Mouse (Mus musculus) c-Kit-positive CD71-positive TER-119-negative erythroid progenitor cells, embryonic 14.5 days (primary cell): ENCODE results near the gene Sfxn2.
A peak's percentile ranks its signal among the peaks of the same experiment; 100 is the strongest.

Experiments used
- DNase-seq: peaks from one replicate; pipeline ENCODE4 v3.0.0-alpha.2; 2013; ENCODE audit warnings: low read depth

The Sfxn2 gene

DNA sequence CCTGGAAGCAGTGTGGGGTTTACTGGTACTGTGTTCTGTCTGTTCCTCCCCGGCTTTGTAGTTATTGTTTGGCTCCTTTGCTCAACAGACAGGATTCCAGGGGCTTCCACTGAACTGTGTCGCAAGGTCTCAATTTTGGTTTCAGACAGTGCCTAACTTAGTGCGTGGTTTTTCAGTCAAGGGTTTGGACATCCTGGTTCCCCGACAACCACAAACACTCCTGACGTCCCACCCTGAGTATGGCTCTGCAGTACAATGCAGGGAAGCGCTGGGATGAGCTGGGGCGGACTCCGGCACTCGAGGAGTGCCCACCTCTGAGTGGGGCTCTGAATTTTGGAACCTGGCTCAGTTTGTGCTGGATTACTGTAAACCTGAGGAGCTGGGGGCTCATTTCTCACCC is 56.6 kb downstream of the Sfxn2 start:
- DNase-seq, result no peak

DNA sequence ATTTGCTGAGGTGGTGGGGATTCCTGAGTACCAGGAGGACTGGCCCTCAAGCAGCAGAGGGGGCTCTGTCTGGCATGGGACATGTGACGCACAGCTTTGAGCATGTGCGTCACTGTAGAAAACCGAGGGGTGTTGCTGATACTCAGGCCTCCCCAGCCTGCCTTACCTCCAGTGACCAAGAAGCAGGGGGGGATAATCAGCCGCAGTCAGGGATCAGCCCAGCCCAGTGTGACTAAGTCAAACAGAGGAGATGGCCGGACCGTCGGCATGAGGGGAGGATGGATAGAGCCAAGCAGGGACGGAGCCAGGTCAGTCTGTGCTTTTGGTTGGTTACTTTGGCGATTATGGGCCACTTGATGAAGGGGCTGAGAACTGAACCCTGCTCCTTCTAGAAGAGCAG is 58.5 kb downstream of the Sfxn2 start:
- DNase-seq, result no peak

DNA sequence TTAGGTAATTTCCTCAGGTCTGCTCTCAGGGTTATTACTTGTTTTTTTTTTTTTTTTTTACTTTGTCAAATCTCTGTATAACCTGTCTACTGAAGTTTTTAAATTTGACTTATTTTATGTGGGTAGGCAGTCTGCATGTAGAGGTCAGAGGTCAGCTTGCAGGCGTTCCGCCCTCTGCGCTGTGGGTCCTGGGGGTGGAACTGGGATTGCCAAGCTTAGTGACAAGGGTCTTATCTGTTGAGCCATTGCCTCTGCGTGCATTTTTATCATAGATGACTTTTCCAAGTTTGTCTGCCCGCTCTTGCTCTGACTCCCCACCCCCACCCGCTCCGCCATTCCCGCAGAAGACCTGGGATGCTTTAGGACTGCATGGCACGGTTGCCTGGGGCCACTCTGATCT is 62.6 kb downstream of the Sfxn2 start:
- DNase-seq, result no peak

DNA sequence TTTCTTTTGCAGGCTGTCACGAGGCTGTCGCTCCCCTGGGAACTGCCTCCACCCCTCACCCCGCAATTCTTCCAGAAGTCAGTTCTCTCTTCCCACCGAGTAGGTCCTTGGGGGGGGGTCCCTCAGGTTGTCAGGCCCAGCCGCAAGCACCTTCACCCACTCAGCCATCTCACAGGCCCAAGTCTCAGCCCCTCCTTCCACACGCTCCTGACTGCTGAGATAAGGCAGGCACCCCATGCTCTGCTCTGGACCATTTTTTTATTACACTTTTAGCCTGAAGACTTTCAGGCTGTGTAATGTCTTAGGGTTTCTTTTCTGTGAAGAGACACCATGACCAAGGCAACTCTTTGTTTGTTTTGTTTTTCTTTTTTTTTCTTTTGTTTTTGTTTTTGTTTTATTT is 64.4 kb downstream of the Sfxn2 start:
- DNase-seq, result peak; percentile 22

DNA sequence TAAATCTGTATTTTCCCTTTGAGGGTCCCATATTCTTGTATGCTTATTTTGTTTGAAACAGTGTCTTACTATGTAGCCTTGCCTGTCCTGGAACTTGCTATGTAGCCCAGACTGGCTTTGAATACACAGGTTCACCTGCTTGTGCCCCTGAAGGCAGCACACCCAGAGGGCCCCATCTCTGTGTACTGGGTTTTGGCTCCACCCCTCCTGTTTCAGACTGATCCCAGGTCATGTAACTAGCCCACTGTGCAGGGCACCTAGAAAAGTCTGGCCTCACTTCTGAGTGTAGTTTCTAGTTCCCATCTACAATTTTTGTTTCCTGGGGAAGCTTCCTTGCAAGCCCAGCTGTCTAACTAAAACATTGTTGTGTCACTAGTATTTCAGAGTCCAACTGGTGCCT is 65.9 kb downstream of the Sfxn2 start:
- DNase-seq, result no peak

DNA sequence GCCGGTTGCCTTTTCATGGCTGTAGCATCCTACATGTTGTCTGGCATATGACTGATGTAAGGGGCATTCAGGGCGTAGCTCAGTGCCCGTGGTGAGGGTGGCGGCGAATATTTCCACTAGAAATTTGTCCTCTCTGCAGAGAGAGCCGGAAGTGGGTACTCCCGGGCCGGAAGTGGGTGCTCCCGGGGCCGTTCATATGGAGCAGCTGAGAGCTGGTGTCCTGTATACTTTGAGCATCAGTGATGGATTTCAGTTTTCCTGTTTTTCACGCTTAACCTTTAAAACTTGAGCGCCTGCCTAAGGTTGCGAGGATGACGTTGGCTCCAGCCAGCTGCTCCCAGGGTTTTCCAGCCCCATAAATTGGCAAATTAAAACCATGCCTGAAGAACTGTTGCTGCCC is 66.3 kb downstream of the Sfxn2 start:
- DNase-seq, result no peak

DNA sequence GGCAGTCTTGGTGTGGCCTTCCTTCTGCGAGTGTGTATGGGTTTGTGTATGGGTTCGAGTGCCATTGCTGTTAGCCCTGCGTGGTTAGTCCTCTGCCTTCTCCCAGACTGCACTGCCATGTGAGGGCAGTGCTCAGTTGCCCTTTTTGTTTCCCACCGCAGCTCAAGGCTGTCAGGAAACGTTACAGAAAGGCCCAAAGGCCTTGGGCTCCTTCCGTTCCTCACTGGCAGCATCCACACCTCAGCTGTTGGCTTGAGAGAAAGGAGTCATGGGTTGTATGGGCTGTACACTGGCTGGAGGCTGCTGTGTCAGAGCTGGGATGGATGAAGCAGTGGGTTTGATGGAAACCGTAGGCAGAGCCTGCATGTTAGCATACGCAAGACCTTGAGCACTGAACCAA is 67.6 kb downstream of the Sfxn2 start:
- no peak for DNase-seq

DNA sequence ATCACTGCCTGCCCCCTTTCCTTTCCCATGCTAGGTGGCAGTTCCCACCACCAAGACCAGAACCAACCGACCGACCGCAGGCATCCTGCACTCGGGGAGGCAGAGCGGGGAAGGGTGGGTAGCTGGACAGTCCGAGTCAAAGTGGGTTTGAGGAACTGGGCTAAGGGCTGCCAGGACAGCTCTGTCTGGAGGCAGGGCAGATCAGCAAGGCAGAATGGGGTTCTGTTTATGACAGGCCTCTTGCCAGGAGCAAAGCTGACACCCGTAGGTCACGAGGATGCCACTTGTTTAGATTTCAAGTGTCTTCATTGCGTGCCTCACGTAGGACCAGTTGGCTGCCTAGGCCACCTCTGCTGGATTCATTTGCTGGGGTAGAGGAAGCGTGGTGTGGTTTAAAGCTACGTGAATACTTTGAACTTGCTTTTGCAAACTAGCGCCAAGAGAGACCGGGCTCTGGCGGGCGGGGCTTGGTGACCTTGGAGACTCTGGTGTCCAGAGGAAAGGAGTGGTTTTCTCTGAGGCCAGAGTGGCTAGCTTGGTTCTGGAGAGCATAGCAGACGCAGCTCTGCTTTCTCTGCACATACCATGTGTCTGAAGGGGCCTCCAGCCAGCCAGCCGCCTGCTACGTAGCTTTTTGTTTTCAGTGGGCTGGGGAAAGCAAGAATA is 68.4 kb downstream of the Sfxn2 start:
- no peak for DNase-seq

DNA sequence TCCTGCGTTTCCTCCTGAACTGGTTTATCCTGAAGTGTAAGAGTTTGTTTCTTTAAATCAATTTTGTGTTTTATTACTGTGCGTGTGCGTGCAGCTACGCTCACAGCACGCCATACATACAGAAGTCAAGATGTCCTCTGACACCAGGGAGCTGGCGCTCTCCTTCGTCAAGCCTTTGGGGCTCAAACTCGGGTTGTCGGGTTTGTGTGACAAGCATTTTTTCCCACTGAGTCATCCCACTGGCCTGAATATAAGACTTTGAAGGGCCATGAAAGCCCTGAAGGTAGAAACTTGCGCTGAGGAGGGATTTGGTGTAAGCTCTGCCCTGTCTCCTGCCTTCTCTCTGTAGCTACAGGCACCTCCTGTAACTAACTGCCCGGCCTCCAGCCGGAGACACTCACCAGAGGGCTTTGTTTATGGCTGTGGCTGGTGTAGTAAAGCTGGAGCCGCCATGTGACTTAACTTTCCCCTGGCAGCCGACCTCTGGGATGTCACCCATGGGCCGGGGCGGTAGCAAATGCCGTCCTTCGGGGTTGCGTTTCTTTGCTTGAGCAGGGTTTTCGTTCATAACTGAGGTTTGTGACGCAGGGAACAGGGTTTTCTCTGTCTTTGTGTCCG is 69.1 kb downstream of the Sfxn2 start:
- no peak for DNase-seq

DNA sequence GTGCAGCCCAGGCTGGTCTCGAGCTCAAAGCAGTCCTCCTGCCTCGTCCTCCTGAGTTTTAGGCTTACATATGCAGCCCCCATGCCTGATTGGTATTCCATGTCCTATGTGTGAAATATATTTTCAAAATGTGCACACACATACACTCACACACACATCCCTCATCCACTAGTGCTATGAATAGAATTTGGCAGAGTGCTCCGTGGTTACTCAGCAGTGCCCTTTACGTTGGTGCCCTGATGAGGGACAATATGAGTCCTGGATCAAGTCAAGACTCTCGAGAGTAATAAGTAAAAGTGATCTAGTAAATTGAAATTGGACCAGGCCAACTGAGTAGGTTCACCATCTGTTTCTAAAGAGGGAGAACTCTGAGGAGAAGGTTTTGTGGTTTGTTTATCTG is 70.1 kb downstream of the Sfxn2 start:
- DNase-seq, result no peak

DNA sequence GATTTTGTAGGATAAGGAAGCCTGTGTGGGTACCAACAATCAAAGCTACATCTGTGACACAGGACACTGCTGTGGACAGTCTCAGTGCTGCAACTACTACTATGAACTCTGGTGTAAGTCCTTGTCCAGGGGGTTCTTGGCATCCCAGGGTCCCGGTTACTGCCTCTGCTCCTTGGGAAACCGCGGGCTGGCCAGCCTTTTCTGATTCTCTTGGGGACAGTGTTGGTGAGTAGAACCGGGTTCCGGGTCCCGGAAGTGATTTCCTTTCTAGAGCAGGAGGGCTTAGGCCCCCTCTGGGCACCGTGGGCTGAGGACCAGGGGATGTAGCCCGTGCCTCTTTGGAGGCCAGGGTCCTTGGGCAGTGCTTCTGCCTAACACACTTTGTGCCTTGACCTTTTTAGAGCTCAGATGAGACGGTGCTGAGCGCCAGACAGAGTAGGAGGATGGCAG is 71.2 kb downstream of the Sfxn2 start:
- no peak for DNase-seq

DNA sequence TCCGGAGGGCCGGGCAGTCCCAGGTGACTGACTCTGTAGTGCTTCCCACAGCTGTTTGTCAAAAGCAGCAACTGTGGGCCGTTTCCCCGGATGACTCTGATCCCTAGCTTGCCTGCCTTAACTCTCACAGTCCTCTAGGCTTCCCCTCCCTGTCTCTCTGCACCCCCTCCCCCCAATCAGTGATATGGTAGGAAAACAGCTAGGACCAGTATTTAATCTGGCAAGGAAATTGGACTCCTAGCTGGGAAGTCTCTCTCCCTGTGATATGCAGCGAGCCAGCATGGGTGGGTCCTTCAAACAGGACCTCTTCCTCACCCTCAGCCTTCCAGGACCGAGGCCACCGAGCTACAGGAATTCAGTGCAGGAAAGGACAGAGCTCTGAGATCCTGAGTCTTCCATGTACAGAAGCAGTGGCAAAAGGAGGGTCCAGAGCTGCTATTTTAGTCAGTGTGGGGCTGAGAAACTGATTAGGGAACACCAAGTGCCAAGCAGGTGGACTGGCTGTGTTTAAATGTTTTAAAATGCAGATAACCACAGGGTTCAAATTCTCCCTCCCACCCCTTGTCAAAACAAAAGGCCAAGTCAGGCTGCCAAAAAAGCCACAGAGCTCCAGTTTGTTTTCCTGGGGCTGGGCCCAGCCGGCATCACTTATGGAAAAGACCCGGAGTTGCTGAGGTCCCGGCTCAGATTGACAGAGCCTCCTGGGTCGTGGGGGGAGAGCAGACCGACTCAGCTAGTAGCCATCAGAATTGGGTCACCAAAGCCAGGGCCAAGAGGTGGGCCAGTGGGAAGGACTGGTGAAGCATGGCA is 71.8 kb downstream of the Sfxn2 start:
- no peak for DNase-seq

DNA sequence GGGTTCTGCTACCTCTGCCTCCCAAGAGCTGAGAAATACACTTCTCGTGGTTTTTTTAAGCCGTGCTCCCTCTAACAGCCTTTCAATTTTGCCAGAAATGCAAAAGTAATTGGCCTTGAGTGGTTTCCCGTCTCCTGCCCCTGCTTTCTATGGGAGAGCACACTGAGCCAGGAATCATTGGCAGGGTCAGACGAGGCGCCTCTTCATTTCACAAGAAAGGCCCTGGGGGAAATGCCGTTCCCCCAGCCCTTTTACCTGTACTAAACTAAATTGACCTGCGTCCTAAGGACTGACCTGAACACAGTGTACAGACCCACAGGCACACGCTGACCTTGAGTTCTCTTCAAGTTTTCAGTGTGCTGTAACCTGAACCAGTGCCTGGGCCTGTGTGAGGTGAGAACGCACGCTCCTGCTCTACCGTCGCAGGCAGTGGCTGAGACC is 72.9 kb downstream of the Sfxn2 start:
- no peak for DNase-seq

DNA sequence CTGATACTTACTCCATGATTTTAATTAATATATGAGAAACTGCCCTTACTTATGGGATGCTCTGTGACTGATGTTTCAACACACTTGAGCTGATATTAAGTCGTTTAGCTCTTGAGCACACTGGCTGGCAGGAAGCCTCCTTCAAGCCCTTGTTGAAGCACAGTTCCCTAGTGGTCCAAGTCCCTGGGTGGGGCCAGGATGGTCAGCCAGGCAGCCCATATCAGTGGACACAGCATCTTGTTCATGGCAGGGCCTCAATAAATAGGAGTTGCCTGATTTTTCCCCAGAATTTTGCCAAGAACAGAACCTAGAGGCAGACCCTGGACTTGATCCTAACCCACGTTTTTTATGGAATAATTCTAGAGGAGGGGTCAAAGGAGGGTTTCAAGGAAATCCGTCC is 74.1 kb downstream of the Sfxn2 start:
- DNase-seq, result no peak
